Mouse (Mus musculus) megakaryocyte, embryonic 14.5 days (primary cell): Measurements from ENCODE around the gene Hexa.

ENCODE experiments used
- FLI1 ChIP-seq: IDR thresholded peaks from 2 replicates; pipeline ENCODE4 v1.6.1; 2012; ENCODE audit warnings: low read length, inconsistent platforms, mixed read lengths
- GATA1 ChIP-seq: IDR thresholded peaks from 3 replicates; pipeline ENCODE4 v1.6.1; 2012; ENCODE audit warnings: mixed read lengths, low read length, inconsistent platforms, borderline replicate concordance

- no peak for TF ChIP-seq GATA1
- TF ChIP-seq FLI1, result no peak
These were observed 5.4 kb downstream of the Hexa start for GRCm38 (mm10) chr9:59544739-59545138.
